Mouse (Mus musculus) neural tube, embryonic 10.5 days (tissue): ENCODE measurements around the gene Lcn2.
"Not testable (repeated sequence)": the region's sequence is repeated elsewhere in the genome, so short reads cannot be mapped to it uniquely, and the experiment has no call there.

Experiments used
- DNase-seq: peaks from one replicate; pipeline ENCODE4 v3.0.0-alpha.2; 2017; ENCODE audit warnings: low spot score; ENCODE audit errors: extremely low spot score

Lcn2 gene

GRCm38 (mm10) chr2:32367315-32367714 is 20.7 kb downstream of the Lcn2 start:
- no peak for DNase-seq

- no peak for DNase-seq
Observed at GRCm38 (mm10) chr2:32364121-32364520, 23.9 kb downstream of the Lcn2 start.

GRCm38 (mm10) chr2:32363376-32364106 is 24.5 kb downstream of the Lcn2 start:
- DNase-seq: no peak

- peak; percentile 93 for DNase-seq
Observed at GRCm38 (mm10) chr2:32362817-32363340, 25.2 kb downstream of the Lcn2 start.

GRCm38 (mm10) chr2:32362274-32362673 is 25.8 kb downstream of the Lcn2 start:
- not testable (repeated sequence) for DNase-seq

GRCm38 (mm10) chr2:32361437-32361836 is 26.6 kb downstream of the Lcn2 start:
- peak; percentile 59 for DNase-seq

GRCm38 (mm10) chr2:32360741-32361140 is 27.3 kb downstream of the Lcn2 start:
- DNase-seq: peak; percentile 76

- DNase-seq: no peak
Observed at GRCm38 (mm10) chr2:32358381-32358780, 29.7 kb downstream of the Lcn2 start.

- no peak for DNase-seq
Observed at GRCm38 (mm10) chr2:32357710-32358109, 30.3 kb downstream of the Lcn2 start.

GRCm38 (mm10) chr2:32356216-32356615 is 31.8 kb downstream of the Lcn2 start:
- no peak for DNase-seq

- no peak for DNase-seq
Observed at GRCm38 (mm10) chr2:32354336-32354895, 33.6 kb downstream of the Lcn2 start.

GRCm38 (mm10) chr2:32353836-32354235 is 34.2 kb downstream of the Lcn2 start:
- no peak for DNase-seq

- peak; percentile 96 for DNase-seq
Observed at GRCm38 (mm10) chr2:32353007-32353542, 35.0 kb downstream of the Lcn2 start, which contains the start of gene Dnm1. Gene Dnm1 (minus strand): TSS chr2:32353338.

- peak; percentile 57 for DNase-seq
Observed at GRCm38 (mm10) chr2:32352151-32353006, 35.7 kb downstream of the Lcn2 start, which contains the start of gene Ciz1. Gene Ciz1 (plus strand): TSS chr2:32352327.

- DNase-seq: no peak
Observed at GRCm38 (mm10) chr2:32351471-32351961, 36.5 kb downstream of the Lcn2 start.

GRCm38 (mm10) chr2:32350471-32351051 is 37.5 kb downstream of the Lcn2 start:
- DNase-seq: no peak

GRCm38 (mm10) chr2:32349625-32350255 is 38.3 kb downstream of the Lcn2 start:
- no peak for DNase-seq

- DNase-seq: no peak
Observed at GRCm38 (mm10) chr2:32348311-32348710, 39.7 kb downstream of the Lcn2 start.

GRCm38 (mm10) chr2:32347019-32347418 is 41.0 kb downstream of the Lcn2 start:
- no peak for DNase-seq

- no peak for DNase-seq
Observed at GRCm38 (mm10) chr2:32344598-32345321, 43.3 kb downstream of the Lcn2 start.
